Mouse (Mus musculus): ENCODE data around the gene Arhgap10. TPM values are rescaled to one million over a fixed set of nuclear protein-coding genes. Genes with fewer than 3 reads are reported as not detected.

The Arhgap10 gene
- total RNA-seq, 2 experiments from 2014 or later = 0.84 to 3.9 TPM

Other genes with a start within 250 kb of the Arhgap10 start
- gene Prmt9, start 31.4 kb upstream of the Arhgap10 start, total RNA-seq (2015; ENCODE audit: low replicate concordance) = 5.0 and 9.6 TPM in 2 replicates
- gene Prmt9, start 31.4 kb upstream of the Arhgap10 start, total RNA-seq (2017; ENCODE audit: low replicate concordance) = 3.9 and 5.6 TPM in 2 replicates
- 1.8 and 2.9 TPM in 2 replicates for gene Tmem184c, start 92.7 kb upstream of the Arhgap10 start, total RNA-seq (2015; ENCODE audit: low replicate concordance)
- 4.2 and 4.4 TPM in 2 replicates for gene Tmem184c, start 92.7 kb upstream of the Arhgap10 start, total RNA-seq (2017; ENCODE audit: low replicate concordance)
- 1.4 and 1.7 TPM in 2 replicates for gene Ednra, start 206.5 kb upstream of the Arhgap10 start, total RNA-seq (2015; ENCODE audit: low replicate concordance)
- 0.76 TPM in 1 of 2 replicates, not detected in the other for gene Ednra, start 206.5 kb upstream of the Arhgap10 start, total RNA-seq (2017; ENCODE audit: low replicate concordance)

Data from erythroid progenitor cell, adult 5-6 weeks (primary cell).